In genomic region chr9:60526195-60526594, GRCm38 (mm10) we compare ENCODE assay signal across 23 mouse cellular contexts. TPM values are rescaled to one million over a fixed set of nuclear protein-coding genes. Genes with fewer than 3 reads are reported as not detected.
DNase-seq lines count a peak whose midpoint lies in the region; ATAC-seq and TF ChIP-seq lines count a peak whose summit lies in the region.
"Had no signal": no experiment of that assay in that cellular context is flagged by ENCODE, and none has a peak within 500 bp of the region (broad histone marks: within the 10 kb centered on the region; RNA-seq: fewer than 3 reads in every experiment).

No protein-coding gene starts in this region.

- H3K9me3 ChIP-seq in heart, embryonic 13.5 days, result no peaks in the 10 kb centered on the region
- no peaks in the 10 kb centered on the region for H3K9me3 ChIP-seq in lung, embryonic 15.5 days
- H3K9me3 ChIP-seq in heart, postnatal 0 days (replicated peaks; ENCODE audit: control insufficient read depth, low read length), result no peaks in the 10 kb centered on the region
- H3K9me3 ChIP-seq: forebrain, embryonic 13.5 days; hindbrain, embryonic 12.5 days; midbrain, embryonic 15.5 days; stomach, embryonic 15.5 days had no signal

- no peak overlapping the region for H3K4me3 ChIP-seq in heart, embryonic 13.5 days
- no peak overlapping the region for H3K4me3 ChIP-seq in lung, embryonic 15.5 days
- no peak overlapping the region for H3K4me3 ChIP-seq in heart, postnatal 0 days (ENCODE audit: low read depth, low read length)
- H3K4me3 ChIP-seq: forebrain, embryonic 13.5 days; hindbrain, embryonic 12.5 days; midbrain, embryonic 15.5 days; stomach, embryonic 15.5 days had no signal

- intact Hi-C loops in heart, postnatal 25 days (cut with DNase I), result no loop called here
- intact Hi-C loops in heart, postnatal 14 days (cut with DNase I), result loop anchor here (5.0 kb wide), 1 partner anchor 71 kb away; no protein-coding TSS in a partner anchor

- ATAC-seq in heart, embryonic 13.5 days (ENCODE audit: extremely low read depth, insufficient number of reproducible peaks, low FRiP score, low TSS enrichment), result no peak
- no peak for ATAC-seq in lung, embryonic 15.5 days (ENCODE audit: borderline replicate concordance, extremely low read depth, low FRiP score, low TSS enrichment)
- no peak for ATAC-seq in heart, postnatal 0 days (ENCODE audit: insufficient read depth, low read depth)
- ATAC-seq: forebrain, embryonic 13.5 days; hindbrain, postnatal 0 days; intestine, embryonic 16.5 days; midbrain, embryonic 15.5 days had no signal

- no peak for TF ChIP-seq EP300 in heart, postnatal 0 days (IDR thresholded peaks at IDR 0.05; ENCODE audit: low read depth)

- no peak overlapping the region for H3K9ac ChIP-seq in heart, embryonic 13.5 days
- H3K9ac ChIP-seq in lung, embryonic 15.5 days, result no peak overlapping the region
- H3K9ac ChIP-seq in heart, postnatal 0 days (replicated peaks; ENCODE audit: low read depth, low read length), result no peak overlapping the region
- H3K9ac ChIP-seq: forebrain, embryonic 13.5 days; hindbrain, embryonic 12.5 days; liver, embryonic 14.5 days; midbrain, embryonic 15.5 days; stomach, embryonic 15.5 days had no signal

- 21% methylated on average over 5 of the region's 5 CpGs for WGBS in heart, embryonic 13.5 days
- 31% methylated on average over 5 of the region's 5 CpGs for WGBS in lung, embryonic 15.5 days
- 23% methylated on average over 5 of the region's 5 CpGs for WGBS in heart, postnatal 0 days

- H3K36me3 ChIP-seq in heart, embryonic 13.5 days, result no peaks in the 10 kb centered on the region
- no peaks in the 10 kb centered on the region for H3K36me3 ChIP-seq in lung, embryonic 15.5 days
- no peaks in the 10 kb centered on the region for H3K36me3 ChIP-seq in heart, postnatal 0 days (replicated peaks; ENCODE audit: control insufficient read depth, insufficient read depth, low read length)
- H3K36me3 ChIP-seq: hindbrain, embryonic 12.5 days; midbrain, embryonic 15.5 days; stomach, embryonic 15.5 days had no signal

- no peak overlapping the region for H3K4me2 ChIP-seq in heart, embryonic 13.5 days
- H3K4me2 ChIP-seq in lung, embryonic 15.5 days, result no peak overlapping the region
- no peak overlapping the region for H3K4me2 ChIP-seq in heart, postnatal 0 days (ENCODE audit: low read depth, low read length)
- H3K4me2 ChIP-seq: forebrain, embryonic 13.5 days; hindbrain, embryonic 12.5 days; midbrain, embryonic 15.5 days; stomach, embryonic 15.5 days had no signal

- peaks cover 3% of the 10 kb centered on the region for H3K27me3 ChIP-seq in heart, embryonic 13.5 days (replicated peaks)
- H3K27me3 ChIP-seq in lung, embryonic 15.5 days, result no peaks in the 10 kb centered on the region; the same call in 1 of the 2 replicates
- H3K27me3 ChIP-seq in heart, postnatal 0 days (ENCODE audit: control insufficient read depth, insufficient read depth, low read length), result peaks cover 2% of the 10 kb centered on the region; the same call in 1 of the 2 replicates
- H3K27me3 ChIP-seq: stomach, embryonic 15.5 days had no signal

- peak overlapping the region; percentile 80 for H3K27ac ChIP-seq in heart, embryonic 13.5 days (replicated peaks)
- peak overlapping the region; percentile 51 for H3K27ac ChIP-seq in lung, embryonic 15.5 days
- peak overlapping the region; percentile 66 for H3K27ac ChIP-seq in heart, postnatal 0 days (ENCODE audit: low read depth)
- H3K27ac ChIP-seq: forebrain, embryonic 13.5 days; hindbrain, embryonic 12.5 days; hindbrain, postnatal 0 days; liver, embryonic 14.5 days; midbrain, embryonic 15.5 days; stomach, embryonic 15.5 days had no signal

- TF ChIP-seq CTCF in heart, postnatal 0 days (IDR thresholded peaks at IDR 0.05; ENCODE audit: low read depth), result no peak

- peak; percentile 79 for DNase-seq in heart, adult 11 months
- DNase-seq in heart, postnatal 25 days (ENCODE audit: low spot score), result no peak
- DNase-seq in heart, postnatal 14 days, result no peak
- DNase-seq in lung, postnatal 14 days, result no peak
- no peak for DNase-seq in heart, postnatal 0 days (ENCODE audit: low spot score)
- DNase-seq: adrenal gland, postnatal 25 days; cerebellum, adult 11-12 months; cerebellum, adult 9-11 months; gastrocnemius, postnatal 10 days; kidney, adult 9 months; kidney, postnatal 14 days; liver; lung, adult 2 months; right cerebral cortex, postnatal 25 days had no signal

- H3K4me1 ChIP-seq in heart, embryonic 13.5 days, result peaks cover 62% of the 10 kb centered on the region
- H3K4me1 ChIP-seq in lung, embryonic 15.5 days, result peaks cover 56% of the 10 kb centered on the region
- peaks cover 41% of the 10 kb centered on the region for H3K4me1 ChIP-seq in heart, postnatal 0 days (ENCODE audit: control insufficient read depth, insufficient read depth)

RNA-seq across cellular contexts. Expression of gene Thsd4, which starts 4.3 kb away (rescaled TPM):
- total RNA-seq in heart, postnatal 25 days (2021), result 1 to 10 TPM; 6.2 to 6.4 TPM
- polyA plus RNA-seq in heart, embryonic 13.5 days (2015; fragmentation: Nextera tagmentation; extraction: Ambion mirVana), result 8.3 and 10.0 TPM in 2 replicates
- total RNA-seq in heart, postnatal 14 days (2021), result 10 to 100 TPM; 10.5 to 11.8 TPM
- 9.6 and 10.0 TPM in 2 replicates for polyA plus RNA-seq in lung, embryonic 15.5 days (2015; fragmentation: Nextera tagmentation; extraction: Ambion mirVana)
- total RNA-seq in heart, postnatal 0 days (2014; rRNA removed; ENCODE audit: low replicate concordance), result 37.5 and 45.0 TPM in 2 replicates
- 4.8 and 4.9 TPM in 2 replicates for polyA plus RNA-seq in heart, postnatal 0 days (2015; fragmentation: Nextera tagmentation; extraction: Ambion mirVana)
